Mouse (Mus musculus): Measurements from ENCODE around the gene Trnau1ap. TPM values are rescaled to one million over a fixed set of nuclear protein-coding genes. Genes with fewer than 3 reads are reported as not detected.

The Trnau1ap gene
- polyA plus RNA-seq, 1 experiment from 2014 or later = 73.1 TPM

DNA sequence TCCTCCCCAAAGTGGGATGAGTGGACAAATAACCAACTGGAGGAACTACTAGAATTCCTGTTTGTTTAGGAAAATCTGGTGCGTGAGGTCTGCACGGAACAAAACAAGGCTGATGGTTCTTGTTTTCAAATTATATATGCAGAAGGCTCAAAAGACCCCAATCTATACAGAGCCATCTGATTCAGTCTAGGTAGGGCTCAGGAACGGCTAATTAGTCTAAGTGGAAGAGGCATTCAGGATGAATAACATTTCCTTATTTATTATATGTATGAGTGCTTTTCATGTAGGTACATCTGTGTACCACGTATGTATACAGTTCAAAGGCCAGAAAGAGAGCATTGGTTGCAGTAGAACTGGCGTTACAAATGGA lies 16.5 kb upstream of the Trnau1ap start:
- Histone ChIP-seq H3K9me3 (ENCODE audit: control insufficient read depth, low read length) (no peaks in the 10 kb centered on the region), H3K4me2 (replicated peaks) (peak overlapping the region; percentile 82), H3K9ac (0 out of 2 replicates have a peak overlapping the region, but pooled peaks have one; percentile 74), H3K4me3 (replicated peaks; ENCODE audit: low read length) (peak overlapping the region; percentile 78), H3K27me3 (ENCODE audit: control insufficient read depth, insufficient read depth, low read length) (no peaks in the 10 kb centered on the region), H3K36me3 (replicated peaks; ENCODE audit: control insufficient read depth, insufficient read depth) (peaks cover 8% of the 10 kb centered on the region), H3K4me1 (replicated peaks; ENCODE audit: control insufficient read depth, insufficient read depth, low read length) (peaks cover 14% of the 10 kb centered on the region), H3K27ac (no peak overlapping the region)
- ATAC-seq (ENCODE audit: low FRiP score) (no peak), DNase-seq (ENCODE audit: low spot score) (no peak)
- WGBS = 50% methylated on average over 5 of the region's 5 CpGs

DNA sequence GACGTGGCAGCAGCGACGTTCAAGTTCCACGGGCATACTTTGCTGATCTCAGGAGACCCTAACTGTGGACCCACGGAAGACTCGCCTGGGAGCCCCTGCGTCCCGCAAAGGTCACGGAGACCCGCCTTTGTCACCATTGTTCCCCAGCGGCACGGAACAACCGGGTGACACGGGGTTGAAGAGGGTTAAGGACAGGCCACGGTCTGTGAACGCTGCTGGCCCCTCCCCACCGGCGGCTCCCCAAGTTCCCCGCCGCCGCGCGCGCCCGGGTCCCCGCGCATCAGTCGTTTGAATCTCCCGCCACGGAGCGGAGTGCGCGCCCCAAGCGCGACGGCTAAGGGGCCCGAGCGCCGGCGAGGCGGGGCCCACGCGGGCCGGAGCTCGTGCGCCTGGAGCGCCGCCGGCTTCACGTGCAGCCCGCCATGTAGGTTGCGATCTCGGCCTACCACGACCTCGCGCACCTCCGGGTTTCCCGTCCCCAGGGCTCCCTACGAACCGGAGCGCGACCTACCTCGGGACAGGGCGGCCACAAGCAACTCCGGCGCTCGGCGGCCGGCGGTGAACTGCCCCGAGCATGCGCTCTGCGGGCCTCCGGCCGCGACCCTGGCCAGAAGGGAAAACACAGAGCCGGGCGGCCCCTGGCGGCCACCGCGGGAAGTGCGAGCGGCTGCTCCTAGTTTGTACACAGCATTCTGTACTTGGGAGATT lies 16.0 kb upstream of the Trnau1ap start:
- Histone ChIP-seq H3K9ac (peak overlapping the region; percentile 74), H3K27me3 (ENCODE audit: control insufficient read depth, insufficient read depth, low read length) (no peaks in the 10 kb centered on the region), H3K4me1 (replicated peaks; ENCODE audit: control insufficient read depth, insufficient read depth, low read length) (peaks cover 14% of the 10 kb centered on the region), H3K4me3 (replicated peaks; ENCODE audit: low read length) (peak overlapping the region; percentile 78), H3K27ac (no peak overlapping the region), H3K36me3 (replicated peaks; ENCODE audit: control insufficient read depth, insufficient read depth) (0 out of 2 replicates have a peak, but pooled peaks cover 3% of the 10 kb centered on the region), H3K9me3 (ENCODE audit: control insufficient read depth, low read length) (no peaks in the 10 kb centered on the region), H3K4me2 (replicated peaks) (peak overlapping the region; percentile 82)
- ATAC-seq (ENCODE audit: low FRiP score) (peak; percentile 88), DNase-seq (ENCODE audit: low spot score) (peak; percentile 91)
- WGBS = under 1% methylated on average over 83 of the region's 83 CpGs

DNA sequence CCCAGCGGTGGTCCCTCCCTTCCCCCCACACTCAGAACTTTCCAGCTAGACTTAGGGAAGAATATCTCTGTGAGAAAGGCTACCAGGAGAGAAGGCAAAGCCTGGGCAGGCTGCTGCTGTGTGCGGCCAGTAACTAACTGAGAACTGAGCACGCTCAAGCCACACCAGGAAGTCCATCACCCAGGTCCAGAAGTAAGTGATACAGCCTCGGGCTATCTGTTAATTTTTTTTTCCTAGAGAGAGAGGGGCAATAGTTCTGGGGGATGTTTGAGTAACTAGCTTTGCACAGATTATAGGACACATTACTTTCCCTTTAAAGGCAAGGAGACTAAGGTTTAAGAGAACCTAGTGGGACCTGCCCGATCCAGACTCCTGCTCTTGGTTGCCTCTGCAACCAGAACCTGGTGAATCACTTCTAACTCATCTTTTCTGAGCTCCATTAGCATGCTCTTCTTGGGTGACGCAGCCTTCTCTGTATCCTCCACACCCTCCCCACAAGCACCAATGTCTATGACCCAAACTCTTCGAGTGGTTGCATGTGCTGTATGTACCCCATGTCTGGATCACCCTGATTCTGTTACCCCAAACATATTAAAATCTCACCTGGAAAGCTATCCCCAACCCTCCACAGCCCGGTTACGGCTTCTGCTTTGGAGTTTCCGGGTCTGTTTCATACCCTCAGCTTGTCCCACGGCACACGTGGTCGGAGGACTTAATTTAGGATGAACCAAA lies 15.2 kb upstream of the Trnau1ap start:
- peak overlapping the region; percentile 82 for H3K4me2 ChIP-seq (replicated peaks)
- H3K36me3 ChIP-seq (replicated peaks; ENCODE audit: control insufficient read depth, insufficient read depth) = peaks cover 3% of the 10 kb centered on the region
- peak overlapping the region; percentile 78 for H3K4me3 ChIP-seq (replicated peaks; ENCODE audit: low read length)
- WGBS = 8% methylated on average over 13 of the region's 13 CpGs
- H3K9me3 ChIP-seq (ENCODE audit: control insufficient read depth, low read length) = no peaks in the 10 kb centered on the region
- H3K27ac ChIP-seq = no peak overlapping the region
- H3K9ac ChIP-seq = peak overlapping the region; percentile 74
- H3K27me3 ChIP-seq (ENCODE audit: control insufficient read depth, insufficient read depth, low read length) = no peaks in the 10 kb centered on the region
- DNase-seq (ENCODE audit: low spot score) = no peak
- H3K4me1 ChIP-seq (replicated peaks; ENCODE audit: control insufficient read depth, insufficient read depth, low read length) = peaks cover 14% of the 10 kb centered on the region
- ATAC-seq (ENCODE audit: low FRiP score) = peak; percentile 40; the same call in 1 of the 2 replicates

DNA sequence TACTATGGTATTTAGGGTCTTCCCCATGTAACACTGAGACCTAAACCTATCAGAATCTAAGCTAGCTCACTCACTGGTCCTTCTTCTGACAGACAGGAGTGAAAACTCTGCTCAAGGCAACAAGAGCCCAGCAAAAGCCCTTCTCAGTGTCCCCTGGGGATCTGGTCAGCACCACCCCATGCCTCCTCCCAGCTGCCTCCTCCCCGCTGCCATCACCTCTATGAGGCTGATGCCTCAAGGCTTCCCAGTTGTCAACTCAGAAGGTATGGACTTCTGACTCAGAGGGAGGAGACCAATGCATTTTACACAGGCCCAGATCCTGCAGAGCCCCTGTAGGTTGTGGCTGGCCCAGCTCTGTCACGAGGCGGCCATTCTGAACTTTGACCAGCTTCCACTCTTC lies 12.1 kb upstream of the Trnau1ap start:
- DNase-seq (ENCODE audit: low spot score) = no peak
- 92% methylated on average over 3 of the region's 3 CpGs for WGBS
- ATAC-seq (ENCODE audit: low FRiP score) = no peak

DNA sequence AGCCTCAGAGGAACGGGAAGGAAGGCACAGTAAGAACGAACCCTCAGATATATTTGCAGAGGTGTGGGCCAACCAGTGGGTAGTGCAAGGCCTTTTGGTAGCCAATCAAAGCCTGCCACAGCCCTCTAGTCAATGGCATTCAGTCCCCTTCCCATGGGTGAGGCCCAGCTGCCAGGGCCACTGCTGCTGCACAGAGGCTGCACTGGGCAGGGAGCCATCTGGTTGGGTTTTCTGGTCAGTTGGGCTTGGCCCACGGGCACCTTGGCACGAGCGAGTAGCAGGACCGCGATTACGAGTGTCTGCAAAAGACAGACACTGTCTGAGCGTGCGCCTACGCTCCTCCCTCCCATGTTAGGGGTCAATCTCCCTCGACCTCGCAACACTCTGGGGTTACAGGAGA lies 9.6 kb upstream of the Trnau1ap start:
- H3K9ac ChIP-seq = no peak overlapping the region
- 88% methylated on average over 13 of the region's 13 CpGs for WGBS
- no peak overlapping the region for H3K4me3 ChIP-seq (replicated peaks; ENCODE audit: low read length)
- no peak for DNase-seq (ENCODE audit: low spot score)
- peaks cover 44% of the 10 kb centered on the region for H3K36me3 ChIP-seq (replicated peaks; ENCODE audit: control insufficient read depth, insufficient read depth)
- no peak overlapping the region for H3K4me2 ChIP-seq (replicated peaks)
- ATAC-seq (ENCODE audit: low FRiP score) = no peak
- H3K4me1 ChIP-seq (replicated peaks; ENCODE audit: control insufficient read depth, insufficient read depth, low read length) = peaks cover 3% of the 10 kb centered on the region; the same call in 1 of the 2 replicates
- H3K27me3 ChIP-seq (ENCODE audit: control insufficient read depth, insufficient read depth, low read length) = no peaks in the 10 kb centered on the region
- no peak overlapping the region for H3K27ac ChIP-seq
- H3K9me3 ChIP-seq (ENCODE audit: control insufficient read depth, low read length) = no peaks in the 10 kb centered on the region

More for the DNA sequence above, 12.1 kb upstream of the Trnau1ap start:
- peaks cover 14% of the 10 kb centered on the region for H3K4me1 ChIP-seq (replicated peaks; ENCODE audit: control insufficient read depth, insufficient read depth, low read length)
- H3K4me3 ChIP-seq (replicated peaks; ENCODE audit: low read length) = no peak overlapping the region
- no peak overlapping the region for H3K4me2 ChIP-seq (replicated peaks)
- no peaks in the 10 kb centered on the region for H3K9me3 ChIP-seq (ENCODE audit: control insufficient read depth, low read length)
- no peak overlapping the region for H3K27ac ChIP-seq
- H3K27me3 ChIP-seq (ENCODE audit: control insufficient read depth, insufficient read depth, low read length) = no peaks in the 10 kb centered on the region
- H3K9ac ChIP-seq = no peak overlapping the region
- peaks cover 24% of the 10 kb centered on the region for H3K36me3 ChIP-seq (replicated peaks; ENCODE audit: control insufficient read depth, insufficient read depth)

DNA sequence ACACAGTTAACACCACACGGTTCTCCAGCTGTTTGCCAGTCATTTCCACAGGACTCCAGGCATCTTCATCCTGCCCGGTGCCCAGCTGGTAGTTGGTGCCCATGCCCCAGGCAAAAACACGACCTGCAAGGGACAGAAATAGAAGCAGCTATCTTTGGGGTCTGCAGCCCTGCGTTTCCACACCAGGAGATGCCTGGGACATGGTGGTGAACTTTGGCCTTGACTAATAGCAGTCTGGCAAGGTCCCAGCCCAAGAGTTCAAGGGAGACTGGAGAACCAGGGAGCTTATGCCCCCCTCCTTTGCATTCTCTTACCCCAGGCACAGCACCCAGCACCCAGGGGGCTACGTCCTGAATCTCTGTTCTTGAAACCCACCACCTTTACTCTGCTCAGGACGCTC lies 3.5 kb upstream of the Trnau1ap start:
- ATAC-seq (ENCODE audit: low FRiP score) = no peak
- Histone ChIP-seq H3K4me1 (replicated peaks; ENCODE audit: control insufficient read depth, insufficient read depth, low read length) (peaks cover 10% of the 10 kb centered on the region), H3K4me3 (replicated peaks; ENCODE audit: low read length) (no peak overlapping the region), H3K9ac (no peak overlapping the region), H3K36me3 (replicated peaks; ENCODE audit: control insufficient read depth, insufficient read depth) (peaks cover 38% of the 10 kb centered on the region), H3K27me3 (ENCODE audit: control insufficient read depth, insufficient read depth, low read length) (no peaks in the 10 kb centered on the region), H3K27ac (no peak overlapping the region), H3K9me3 (ENCODE audit: control insufficient read depth, low read length) (no peaks in the 10 kb centered on the region), H3K4me2 (replicated peaks) (no peak overlapping the region)
- WGBS = 91% methylated on average over 6 of the region's 6 CpGs
- DNase-seq (ENCODE audit: low spot score) = no peak

DNA sequence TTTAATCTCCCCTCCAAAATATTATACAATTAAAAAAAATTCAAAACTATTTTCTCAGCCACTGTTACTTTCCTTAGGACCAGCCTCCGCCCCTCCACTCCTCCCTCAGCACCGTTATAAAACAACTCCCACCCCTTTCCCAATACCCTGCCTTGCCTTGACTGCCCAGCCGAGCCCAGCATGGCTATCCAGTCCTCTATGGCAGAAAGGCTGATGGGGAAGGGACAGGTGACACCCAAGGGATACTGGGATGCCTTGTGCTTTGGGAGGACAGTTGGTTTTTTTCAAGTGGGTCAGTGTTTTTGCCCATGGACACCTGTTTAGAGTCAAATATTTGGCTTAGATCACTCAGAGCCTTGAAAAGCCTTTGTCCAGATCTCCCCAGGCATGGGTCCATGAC lies 2.6 kb upstream of the Trnau1ap start:
- H3K9me3 ChIP-seq (ENCODE audit: control insufficient read depth, low read length) = no peaks in the 10 kb centered on the region
- DNase-seq (ENCODE audit: low spot score) (no peak), ATAC-seq (ENCODE audit: low FRiP score) (no peak)
- H3K36me3 ChIP-seq (replicated peaks; ENCODE audit: control insufficient read depth, insufficient read depth) = peaks cover 32% of the 10 kb centered on the region
- no peak overlapping the region for H3K4me2 ChIP-seq (replicated peaks)
- H3K9ac ChIP-seq = no peak overlapping the region
- no peak overlapping the region for H3K27ac ChIP-seq
- H3K27me3 ChIP-seq (ENCODE audit: control insufficient read depth, insufficient read depth, low read length) = no peaks in the 10 kb centered on the region
- no peak overlapping the region for H3K4me3 ChIP-seq (replicated peaks; ENCODE audit: low read length)
- WGBS = 78% methylated on average over 3 of the region's 3 CpGs
- H3K4me1 ChIP-seq (replicated peaks; ENCODE audit: control insufficient read depth, insufficient read depth, low read length) = peaks cover 12% of the 10 kb centered on the region

DNA sequence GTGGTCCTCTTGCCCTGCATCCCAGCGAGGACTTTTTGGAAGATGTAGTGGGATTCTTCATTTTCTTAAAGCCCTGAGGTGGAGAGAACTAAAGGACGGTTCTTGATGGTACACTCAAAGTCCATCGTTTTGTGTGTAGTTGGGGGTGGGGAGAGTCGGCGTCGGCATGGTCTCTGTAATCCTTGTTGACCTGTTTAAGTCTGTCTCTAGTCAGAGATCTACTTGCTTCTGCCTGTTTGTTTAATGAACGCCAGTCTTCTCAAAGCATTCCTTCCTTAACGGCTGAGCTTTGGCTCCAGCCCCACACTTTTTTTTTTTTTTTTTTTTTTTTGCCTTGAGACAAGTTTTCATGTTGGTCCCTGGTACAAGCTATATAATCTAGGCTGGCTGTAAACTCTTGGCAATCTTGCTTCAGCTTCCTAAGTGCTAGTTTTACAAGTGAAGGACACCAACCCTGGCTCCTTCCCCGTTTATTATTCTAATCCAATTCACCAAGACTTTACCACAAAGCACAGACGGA lies 557 bp upstream of the Trnau1ap start:
- Histone ChIP-seq H3K27ac (peak overlapping the region; percentile 69; the same call in 1 of the 2 replicates), H3K36me3 (replicated peaks; ENCODE audit: control insufficient read depth, insufficient read depth) (peaks cover 29% of the 10 kb centered on the region), H3K9ac (peak overlapping the region; percentile 80), H3K4me2 (replicated peaks) (peak overlapping the region; percentile 67), H3K4me1 (replicated peaks; ENCODE audit: control insufficient read depth, insufficient read depth, low read length) (peaks cover 12% of the 10 kb centered on the region), H3K9me3 (ENCODE audit: control insufficient read depth, low read length) (no peaks in the 10 kb centered on the region), H3K27me3 (ENCODE audit: control insufficient read depth, insufficient read depth, low read length) (no peaks in the 10 kb centered on the region), H3K4me3 (replicated peaks; ENCODE audit: low read length) (peak overlapping the region; percentile 64)
- ATAC-seq (ENCODE audit: low FRiP score) = no peak
- WGBS = 15% methylated on average over 10 of the region's 10 CpGs
- DNase-seq (ENCODE audit: low spot score) = no peak

DNA sequence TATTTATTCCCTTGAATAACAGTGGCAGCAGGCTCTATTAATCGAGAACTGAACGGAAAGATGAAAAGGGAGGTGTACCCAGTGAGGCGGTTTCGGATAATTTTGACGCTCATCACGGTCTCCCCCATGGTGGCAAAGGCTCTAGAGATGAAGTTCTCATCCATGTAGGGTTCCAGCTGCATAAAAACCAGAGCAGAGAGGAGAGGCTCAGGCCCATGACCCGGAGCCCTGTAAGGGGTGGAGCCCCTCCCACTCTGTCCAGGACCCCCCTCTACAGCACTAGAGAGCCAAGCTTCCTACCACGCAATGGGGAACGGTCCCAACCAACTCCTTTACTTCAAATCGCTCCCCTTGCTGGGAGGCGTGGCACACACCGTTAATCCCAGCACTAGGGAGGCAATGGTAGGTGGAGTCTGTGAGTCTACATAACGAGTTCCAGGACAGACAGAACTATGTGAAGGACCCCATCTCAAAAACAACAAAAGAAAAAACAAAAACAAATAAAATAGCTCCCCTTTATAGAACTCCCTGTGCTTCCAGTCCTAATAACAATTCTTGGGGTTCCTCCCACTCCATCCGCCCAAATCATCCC lies 851 bp downstream of the Trnau1ap start:
- H3K4me2 ChIP-seq (replicated peaks) = peak overlapping the region; percentile 67
- no peaks in the 10 kb centered on the region for H3K27me3 ChIP-seq (ENCODE audit: control insufficient read depth, insufficient read depth, low read length)
- H3K4me3 ChIP-seq (replicated peaks; ENCODE audit: low read length) = peak overlapping the region; percentile 64
- peaks cover 12% of the 10 kb centered on the region for H3K4me1 ChIP-seq (replicated peaks; ENCODE audit: control insufficient read depth, insufficient read depth, low read length)
- no peaks in the 10 kb centered on the region for H3K9me3 ChIP-seq (ENCODE audit: control insufficient read depth, low read length)
- WGBS = 48% methylated on average over 14 of the region's 14 CpGs
- ATAC-seq (ENCODE audit: low FRiP score) = no peak
- H3K27ac ChIP-seq = peak overlapping the region; percentile 69; the same call in 1 of the 2 replicates
- H3K36me3 ChIP-seq (replicated peaks; ENCODE audit: control insufficient read depth, insufficient read depth) = peaks cover 29% of the 10 kb centered on the region
- peak overlapping the region; percentile 80 for H3K9ac ChIP-seq
- DNase-seq (ENCODE audit: low spot score) = no peak

Measured in hindbrain, embryonic 14.5 days (tissue).